Mouse (Mus musculus) forebrain, embryonic 11.5 days (tissue): ENCODE results near the gene Ypel3. TPM values are rescaled to one million over a fixed set of nuclear protein-coding genes. Genes with fewer than 3 reads are reported as not detected.

ENCODE experiments used
- ATAC-seq: fragments of 200-750 bp; cut with Nextera tagmentation; replicated peaks from 2 replicates; pipeline ENCODE4 v1.8.0; 2017; ENCODE audit warnings: moderate TSS enrichment; ENCODE audit not compliant: low FRiP score
- DNase-seq: peaks from one replicate; pipeline ENCODE4 v3.0.0-alpha.2; 2017; ENCODE audit warnings: low spot score
- H3K27ac ChIP-seq: fragments of 300-500 bp; sonication (generic); 2 replicates; pipeline ENCODE4 v1.5.1; 2014; ENCODE audit warnings: low read depth, low read length
- H3K27me3 ChIP-seq: fragments of 300-500 bp; sonication (generic); 2 replicates; pipeline ENCODE4 v1.6.1; 2014; ENCODE audit warnings: mild to moderate bottlenecking, low read length, mixed read lengths; ENCODE audit not compliant: control insufficient read depth, insufficient read depth
- H3K36me3 ChIP-seq: fragments of 300-500 bp; sonication (generic); 2 replicates; pipeline ENCODE4 v1.6.1; 2014; ENCODE audit warnings: mild to moderate bottlenecking, low read length, moderate library complexity, mixed read lengths; ENCODE audit not compliant: control insufficient read depth, insufficient read depth
- H3K4me1 ChIP-seq: fragments of 300-500 bp; sonication (generic); replicated peaks from 2 replicates; pipeline ENCODE4 v1.6.1; 2014; ENCODE audit warnings: low read length, mixed read lengths; ENCODE audit not compliant: control insufficient read depth, insufficient read depth
- H3K4me2 ChIP-seq: fragments of 300-500 bp; sonication (generic); 2 replicates; pipeline ENCODE4 v1.6.1; 2014; ENCODE audit warnings: low read depth, mild to moderate bottlenecking, low read length, moderate library complexity, mixed read lengths; ENCODE audit not compliant: severe bottlenecking
- H3K4me3 ChIP-seq: fragments of 300-500 bp; sonication (generic); 2 replicates; pipeline ENCODE4 v1.5.1; 2014; ENCODE audit warnings: low read depth, low read length
- H3K9ac ChIP-seq: fragments of 300-500 bp; sonication (generic); 2 replicates; pipeline ENCODE4 v1.6.1; 2014; ENCODE audit warnings: low read length
- H3K9me3 ChIP-seq: fragments of 300-500 bp; sonication (generic); 2 replicates; pipeline ENCODE4 v1.6.1; 2016; ENCODE audit warnings: low read length, mixed read lengths; ENCODE audit not compliant: control insufficient read depth
- WGBS: fragments of 180-500 bp; shearing (Covaris S2); extraction: QIAGEN DNeasy Blood & Tissue Kit; methylation state at CpG from one replicate; pipeline ENCODE4 v1.1.7; 2014; 5-methylcytosine and 5-hydroxymethylcytosine counted together
- polyA plus RNA-seq: library from polyadenylated mRNA; unstranded; fragments of >200 nt; fragmentation: Nextera tagmentation; extraction: Ambion mirVana; gene quantifications from 2 replicates; pipeline ENCODE4 v1.2.1, GENCODE M21; 2014

The Ypel3 gene
- polyA plus RNA-seq, 1 experiment from 2014 or later, result 63.9 TPM

GRCm38 (mm10) chr7:126793456-126794270, 16.9 kb downstream of the Ypel3 start:
- Histone ChIP-seq H3K9ac (no peak overlapping the region), H3K27me3 (no peaks in the 10 kb centered on the region), H3K4me1 (peaks cover 21% of the 10 kb centered on the region), H3K36me3 (peaks cover 16% of the 10 kb centered on the region; the same call in 1 of the 2 replicates), H3K27ac (no peak overlapping the region), H3K4me2 (no peak overlapping the region), H3K9me3 (no peaks in the 10 kb centered on the region), H3K4me3 (no peak overlapping the region)
- no peak for DNase-seq
- 76% methylated on average over 4 of the region's 4 CpGs for WGBS
- ATAC-seq, result no peak

GRCm38 (mm10) chr7:126794271-126794605, 17.5 kb downstream of the Ypel3 start:
- Histone ChIP-seq H3K27ac (no peak overlapping the region), H3K36me3 (peaks cover 11% of the 10 kb centered on the region; the same call in 1 of the 2 replicates), H3K9me3 (no peaks in the 10 kb centered on the region), H3K4me2 (no peak overlapping the region), H3K4me1 (peaks cover 21% of the 10 kb centered on the region), H3K4me3 (no peak overlapping the region), H3K27me3 (no peaks in the 10 kb centered on the region), H3K9ac (no peak overlapping the region)
- WGBS, result 74% methylated on average over 4 of the region's 4 CpGs
- ATAC-seq (no peak), DNase-seq (no peak)

DNA sequence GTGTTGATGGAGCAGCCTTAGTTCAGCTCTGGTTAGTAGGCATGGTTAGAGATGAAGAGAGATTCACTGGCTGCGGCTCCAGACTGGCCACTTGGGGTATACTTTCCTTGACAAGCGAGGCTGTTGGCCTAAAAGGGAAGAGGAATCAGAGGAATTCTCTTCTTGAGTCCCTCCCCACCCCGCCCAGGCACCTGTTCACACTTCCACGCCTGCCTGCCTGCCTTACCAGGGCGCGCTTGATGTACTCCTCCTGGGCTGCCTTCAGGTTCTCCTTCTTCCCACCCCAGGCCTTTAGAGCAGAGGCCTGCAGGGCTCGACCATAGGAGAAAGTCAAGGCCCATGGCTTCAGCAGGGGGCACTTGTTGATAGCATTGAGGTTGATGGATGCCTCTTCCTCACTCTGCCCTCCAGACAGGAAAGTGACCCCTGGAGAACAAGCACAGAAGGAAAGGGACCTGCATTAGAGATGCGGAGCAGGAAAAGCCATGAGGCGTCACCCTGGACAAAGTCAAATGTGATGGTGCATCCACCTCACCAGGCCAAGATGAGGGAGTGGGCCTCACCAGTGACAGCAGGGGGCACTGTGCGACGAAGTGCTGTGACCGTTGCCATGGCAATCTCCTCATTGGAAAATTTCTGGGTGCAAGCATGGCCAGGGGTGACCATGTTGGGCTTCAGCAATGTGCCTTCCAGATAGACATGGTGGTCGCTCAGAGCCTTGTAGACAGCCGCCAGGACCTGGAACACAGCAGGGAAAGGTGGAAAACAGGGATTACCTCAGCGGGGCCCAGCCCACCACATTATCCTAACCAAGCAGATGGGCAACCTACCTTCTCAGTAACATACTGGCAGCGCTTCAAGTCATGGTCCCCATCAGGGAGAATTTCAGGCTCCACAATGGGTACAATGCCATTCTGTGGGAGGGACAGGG, 18.9 kb downstream of the Ypel3 start:
- ATAC-seq (no peak), DNase-seq (no peak)
- Histone ChIP-seq H3K27me3 (no peaks in the 10 kb centered on the region), H3K4me3 (no peak overlapping the region), H3K4me1 (peaks cover 29% of the 10 kb centered on the region), H3K27ac (no peak overlapping the region), H3K4me2 (no peak overlapping the region), H3K9me3 (no peaks in the 10 kb centered on the region), H3K36me3 (peaks cover 8% of the 10 kb centered on the region; the same call in 1 of the 2 replicates), H3K9ac (no peak overlapping the region)
- 82% methylated on average over 16 of the region's 16 CpGs for WGBS

DNA sequence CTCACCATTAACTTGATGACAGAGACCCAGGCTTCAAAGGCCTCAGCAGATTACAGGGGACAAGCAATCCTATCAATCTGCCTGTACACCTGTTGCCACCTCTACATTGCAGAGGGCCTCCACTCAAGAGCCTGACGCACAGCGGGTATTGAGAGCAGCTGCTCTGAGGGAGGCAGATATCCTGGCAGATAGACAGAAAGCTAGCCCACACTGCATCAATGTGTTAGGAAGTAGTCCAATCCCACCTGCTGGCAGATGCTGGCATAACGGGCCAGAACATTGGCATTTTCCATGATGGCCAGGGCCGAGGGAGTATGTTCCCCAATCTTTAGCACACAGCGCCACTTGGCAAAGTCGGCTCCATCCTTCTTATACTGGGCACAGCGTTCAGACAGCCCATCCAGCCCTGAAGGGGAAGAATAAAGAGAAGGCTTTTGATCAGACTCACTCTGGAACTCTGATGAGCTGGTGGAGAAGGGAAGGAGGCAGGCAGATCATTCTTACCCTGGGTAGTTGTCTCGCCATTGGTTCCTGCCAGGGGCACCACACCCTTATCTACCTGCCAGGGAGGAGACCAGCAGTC, 19.7 kb downstream of the Ypel3 start:
- no peak overlapping the region for H3K4me2 ChIP-seq
- no peak overlapping the region for H3K4me3 ChIP-seq

DNA sequence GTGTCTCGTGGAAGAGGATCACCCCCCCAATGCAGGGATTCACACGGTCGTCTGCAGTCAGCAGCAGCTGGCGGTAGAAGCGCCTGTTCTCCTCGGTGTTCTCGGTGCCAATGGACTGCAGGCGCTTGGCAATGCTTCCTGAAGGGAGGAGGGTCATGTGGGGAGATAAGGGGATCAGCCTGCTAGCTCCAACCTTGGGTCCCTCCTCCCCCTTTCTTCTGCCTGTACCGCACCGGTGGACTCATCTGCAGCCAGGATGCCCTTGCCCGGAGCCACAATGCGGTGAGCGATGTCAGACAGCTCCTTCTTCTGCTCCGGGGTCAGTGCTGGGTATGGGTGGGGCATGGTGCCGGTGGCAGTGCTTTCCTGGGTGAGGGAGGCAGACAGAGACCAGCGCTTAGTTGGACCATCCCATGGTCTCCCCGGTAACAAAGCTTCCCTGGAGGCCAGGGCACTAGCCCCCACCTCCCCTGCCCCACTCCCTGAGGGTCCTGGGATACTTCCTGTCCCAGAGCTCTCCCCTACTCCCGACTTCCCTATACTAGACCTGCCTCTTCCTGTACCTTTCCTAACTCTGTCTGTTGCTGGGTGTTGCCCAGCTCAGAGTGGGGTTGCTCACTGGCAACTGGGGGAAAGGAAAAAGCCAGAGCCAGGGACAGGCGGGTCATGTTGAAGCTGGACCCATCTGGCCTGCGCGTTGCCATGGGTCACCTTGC, 20.8 kb downstream of the Ypel3 start, which contains the start of gene Fam57b:
Gene Fam57b, plus strand, starts transcription at position 258 of the 716 bp plus-strand sequence.
- peak within 1 kb of the TSS; percentile 82 for H3K27ac ChIP-seq
- H3K9ac ChIP-seq, result peak within 1 kb of the TSS; percentile 86
- WGBS, result 43% methylated on average over 21 of the region's 21 CpGs
- no peak for ATAC-seq
- H3K4me1 ChIP-seq, result peaks cover 30% of the 10 kb centered on the region
- H3K9me3 ChIP-seq, result no peaks in the 10 kb centered on the region
- no peaks in the 10 kb centered on the region for H3K27me3 ChIP-seq
- H3K4me2 ChIP-seq, result peak within 1 kb of the TSS; percentile 97
- no peak for DNase-seq
- peak within 1 kb of the TSS; percentile 68 for H3K4me3 ChIP-seq
- peaks cover 8% of the 10 kb centered on the region; the same call in 1 of the 2 replicates for H3K36me3 ChIP-seq

More for the DNA sequence above, 19.7 kb downstream of the Ypel3 start:
- peaks cover 8% of the 10 kb centered on the region; the same call in 1 of the 2 replicates for H3K36me3 ChIP-seq
- peaks cover 30% of the 10 kb centered on the region for H3K4me1 ChIP-seq
- DNase-seq (no peak), ATAC-seq (no peak)
- no peaks in the 10 kb centered on the region for H3K27me3 ChIP-seq
- H3K9me3 ChIP-seq, result no peaks in the 10 kb centered on the region
- H3K9ac ChIP-seq, result no peak overlapping the region; the same call in 1 of the 2 replicates
- H3K27ac ChIP-seq, result no peak overlapping the region
- WGBS, result 81% methylated on average over 8 of the region's 8 CpGs

DNA sequence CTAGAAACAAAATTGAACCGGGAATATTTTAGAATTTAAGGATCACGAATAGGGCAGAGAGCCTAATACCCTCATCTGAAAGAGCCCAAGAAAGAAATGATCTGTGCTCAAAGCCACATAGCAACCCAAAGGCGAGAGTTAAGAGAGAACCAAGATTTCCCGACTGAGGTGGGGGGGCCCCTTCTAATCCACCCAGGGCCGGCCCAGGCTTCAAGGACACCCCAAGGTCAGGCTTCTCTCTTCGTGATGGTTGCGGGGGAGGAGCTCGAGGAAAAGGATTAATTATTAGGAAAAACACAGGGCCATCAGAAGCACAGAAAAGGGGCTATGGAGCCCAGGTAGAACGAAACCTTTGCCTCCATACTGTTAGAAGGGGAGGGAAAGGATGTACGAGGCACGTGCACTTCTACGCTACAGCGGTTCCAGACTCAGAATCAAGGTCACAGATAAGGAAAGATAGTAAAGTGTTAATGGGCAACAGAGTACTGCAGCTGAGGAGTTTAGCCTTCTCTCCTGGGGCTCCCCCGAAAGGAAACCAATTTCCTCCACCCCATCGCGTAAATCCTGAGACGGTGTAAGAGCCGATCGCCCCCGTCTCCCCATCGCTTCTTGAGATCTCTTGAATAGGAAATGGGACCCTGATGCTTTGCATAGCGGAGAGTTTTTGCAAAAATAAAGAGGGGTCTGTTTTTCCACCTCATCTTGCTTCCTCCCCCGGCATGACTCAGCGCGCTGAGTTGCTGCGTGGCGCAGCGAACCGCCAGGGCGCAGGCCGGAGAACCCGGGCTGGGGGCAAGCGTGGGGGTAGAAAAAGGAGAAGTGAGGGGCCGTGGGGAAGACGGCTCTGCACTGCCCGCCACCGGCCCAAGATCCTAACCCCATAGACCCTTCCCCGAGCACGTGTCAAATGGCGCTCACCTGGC, 21.6 kb downstream of the Ypel3 start:
- H3K9ac ChIP-seq, result peak overlapping the region; percentile 86
- under 1% methylated on average over 40 of the region's 40 CpGs for WGBS
- H3K4me1 ChIP-seq, result peaks cover 30% of the 10 kb centered on the region
- peak overlapping the region; percentile 97 for H3K4me2 ChIP-seq
- no peaks in the 10 kb centered on the region for H3K9me3 ChIP-seq
- H3K4me3 ChIP-seq, result peak overlapping the region; percentile 68
- ATAC-seq (no peak), DNase-seq (no peak)
- H3K36me3 ChIP-seq, result peaks cover 8% of the 10 kb centered on the region; the same call in 1 of the 2 replicates
- H3K27ac ChIP-seq, result peak overlapping the region; percentile 82
- no peaks in the 10 kb centered on the region for H3K27me3 ChIP-seq

DNA sequence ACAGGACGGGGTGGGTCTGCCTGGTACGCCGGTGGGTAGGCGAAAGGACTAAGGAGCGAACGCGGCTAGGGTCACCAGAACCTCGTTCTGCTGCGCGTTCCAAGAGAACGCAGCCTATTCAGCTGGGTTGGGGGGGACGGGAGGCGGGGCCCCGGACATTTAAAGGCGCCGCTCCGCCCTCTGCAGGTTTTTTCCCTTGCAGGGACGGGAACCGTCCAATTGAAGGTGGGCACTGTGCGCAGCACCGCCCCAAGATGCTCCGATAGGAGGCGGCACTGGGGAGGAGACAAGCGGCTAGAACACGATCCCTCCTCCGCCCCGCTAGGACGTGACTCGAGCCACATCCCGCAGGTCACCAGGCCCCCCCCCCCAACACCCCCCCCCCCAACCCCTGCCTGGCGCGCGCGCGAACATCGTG, 22.3 kb downstream of the Ypel3 start:
- Histone ChIP-seq H3K4me2 (peak overlapping the region; percentile 97), H3K9me3 (no peaks in the 10 kb centered on the region), H3K4me1 (peaks cover 30% of the 10 kb centered on the region), H3K9ac (peak overlapping the region; percentile 86), H3K27ac (peak overlapping the region; percentile 92), H3K27me3 (no peaks in the 10 kb centered on the region), H3K4me3 (peak overlapping the region; percentile 68), H3K36me3 (peaks cover 11% of the 10 kb centered on the region; the same call in 1 of the 2 replicates)
- under 1% methylated on average over 36 of the region's 36 CpGs for WGBS
- DNase-seq, result peak; percentile 99
- peak; percentile 94 for ATAC-seq
